Mouse (Mus musculus) c-Kit-positive CD71-positive TER-119-positive erythroid progenitor cells, embryonic 14.5 days (primary cell): ENCODE measurements at regions not wholly inside any gene's neighbourhood (a gene's known extent, or its start where the extent isn't known, plus 50 kb on each side); places are given as distances from the start of the nearest gene placed in this dataset.

Source experiments
- DNase-seq: peaks from one replicate; pipeline ENCODE4 v3.0.0-alpha.2; 2013; ENCODE audit warnings: low spot score

DNA sequence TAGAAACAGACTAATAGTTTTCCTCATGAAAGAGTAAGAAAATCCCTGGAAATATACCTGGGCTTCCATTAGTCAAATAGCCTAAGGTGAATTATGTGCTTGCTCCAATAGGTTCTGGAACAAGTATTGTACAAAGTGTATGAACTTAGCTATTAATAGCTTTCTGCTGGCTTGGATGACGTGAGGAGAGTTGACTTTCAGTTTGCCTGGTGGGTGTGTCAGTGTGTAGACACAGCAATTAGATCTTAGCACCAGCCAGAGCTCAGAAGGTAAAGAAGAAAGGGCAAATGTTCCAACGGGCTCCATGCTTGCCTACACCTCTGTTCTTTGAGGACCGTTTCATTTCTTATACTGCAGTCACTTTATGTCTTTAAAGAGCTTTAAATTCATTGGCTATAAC, 654.8 kb upstream of the Mef2c start:
- DNase-seq = no peak

DNA sequence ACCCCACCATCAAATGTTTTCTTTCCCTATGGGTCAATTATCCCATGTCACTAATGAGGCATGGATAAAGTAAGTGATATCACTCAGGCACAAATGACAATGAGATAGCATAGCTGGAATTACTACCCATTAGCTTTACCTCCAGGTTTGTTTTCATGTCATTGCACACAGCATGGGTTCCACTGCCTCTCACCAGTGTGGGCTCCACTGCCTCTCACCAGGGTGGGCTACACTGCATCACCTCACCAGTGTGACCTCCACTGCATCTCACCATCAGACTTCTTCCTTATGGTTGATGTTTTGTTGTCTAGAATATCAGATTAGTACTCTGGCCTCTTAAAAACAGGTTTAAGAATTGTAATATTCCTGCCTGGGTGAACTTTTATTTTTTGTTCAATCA, 634.0 kb upstream of the Mef2c start:
- DNase-seq = no peak

DNA sequence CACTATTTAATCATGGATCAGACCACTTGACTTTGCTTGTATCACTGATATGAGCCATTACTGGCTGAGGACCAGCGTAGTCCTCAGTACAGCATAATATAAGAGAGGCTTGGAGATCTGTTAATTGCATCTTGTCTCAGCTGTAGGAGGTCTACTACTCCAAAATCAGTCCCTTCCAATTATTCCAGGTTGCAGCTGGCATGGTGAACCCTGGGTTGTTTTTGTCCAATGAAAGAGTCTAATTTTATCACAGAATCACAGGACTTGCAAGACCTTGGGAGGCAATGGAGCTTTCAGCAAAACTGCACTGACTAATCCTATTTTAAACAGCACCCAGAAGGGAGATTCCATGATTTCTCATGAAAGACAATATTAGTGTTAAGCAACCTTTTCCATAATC, 629.7 kb upstream of the Mef2c start:
- DNase-seq = no peak

GRCm38 (mm10) chr13:82883368-82883767, 620.5 kb upstream of the Mef2c start:
- DNase-seq = no peak

- no peak for DNase-seq
These were observed 615.1 kb upstream of the Mef2c start for GRCm38 (mm10) chr13:82888755-82889154.

DNA sequence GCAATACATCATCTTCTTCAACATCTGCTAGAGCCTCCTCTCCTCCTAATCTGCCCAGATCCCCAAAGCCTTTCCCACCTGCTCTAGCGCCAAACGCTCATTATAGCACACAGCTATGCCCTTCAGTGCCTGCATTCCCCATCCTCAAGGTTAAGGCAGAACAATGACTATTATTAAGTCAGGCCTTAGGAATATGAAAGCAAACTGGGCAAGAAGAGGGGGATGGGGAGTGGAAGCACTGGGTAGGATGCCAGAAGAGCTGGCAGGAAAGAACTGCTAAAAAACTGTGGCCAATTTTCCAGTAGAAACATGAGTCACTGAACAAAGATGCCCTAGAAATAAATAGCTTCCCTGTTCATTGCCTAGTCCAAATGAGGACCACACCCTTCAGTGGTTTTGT, 611.1 kb upstream of the Mef2c start:
- DNase-seq = no peak

- no peak for DNase-seq
These were observed 604.1 kb upstream of the Mef2c start for GRCm38 (mm10) chr13:82899686-82900085.

GRCm38 (mm10) chr13:82902160-82902559, 601.7 kb upstream of the Mef2c start:
- no peak for DNase-seq

DNA sequence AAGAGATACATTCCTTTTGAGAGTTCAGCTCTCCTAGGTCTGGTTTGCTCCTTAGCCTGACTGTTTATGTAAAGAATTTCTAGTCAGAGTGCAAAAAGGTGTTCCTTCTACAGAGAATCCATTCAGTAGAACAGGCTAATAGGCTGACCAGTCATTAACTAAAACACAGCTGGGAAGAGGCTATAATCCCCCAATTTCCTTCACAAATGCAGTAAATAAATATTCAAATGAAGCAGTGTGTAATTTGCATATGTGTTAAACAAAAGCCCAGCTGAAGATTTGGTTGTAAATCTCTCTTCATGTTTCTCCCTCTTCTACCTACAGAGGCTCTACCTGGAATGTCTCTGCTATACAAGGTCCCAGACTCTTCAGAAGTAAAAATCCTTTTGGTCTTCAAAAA, 600.2 kb upstream of the Mef2c start:
- no peak for DNase-seq

GRCm38 (mm10) chr13:82907689-82908088, 596.1 kb upstream of the Mef2c start:
- DNase-seq = no peak

GRCm38 (mm10) chr13:82909151-82909550, 594.7 kb upstream of the Mef2c start:
- no peak for DNase-seq

- DNase-seq = no peak
These were observed 591.0 kb upstream of the Mef2c start for GRCm38 (mm10) chr13:82912859-82913258.

- no peak for DNase-seq
These were observed 588.6 kb upstream of the Mef2c start for GRCm38 (mm10) chr13:82915194-82915593.

- no peak for DNase-seq
These were observed 573.8 kb upstream of the Mef2c start for GRCm38 (mm10) chr13:82930010-82930409.

DNA sequence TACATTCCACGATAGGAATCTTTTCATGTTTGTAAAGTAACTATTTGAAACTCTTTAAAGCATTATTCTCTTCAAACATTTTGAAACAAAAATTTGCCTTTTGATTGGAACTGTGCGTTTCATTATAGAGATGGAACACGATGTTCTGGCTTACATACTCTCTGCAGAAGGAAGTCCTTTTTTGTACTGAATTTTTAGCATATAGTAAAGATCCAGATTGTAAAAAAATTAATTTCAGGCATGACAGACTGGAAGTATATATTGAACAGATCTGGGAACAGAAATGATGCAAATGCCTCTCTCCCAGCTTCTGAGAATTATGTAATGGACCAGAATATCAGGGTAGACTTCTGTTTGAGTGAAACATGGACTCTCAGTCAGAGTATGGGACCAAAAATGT, 566.0 kb upstream of the Mef2c start:
- no peak for DNase-seq

DNA sequence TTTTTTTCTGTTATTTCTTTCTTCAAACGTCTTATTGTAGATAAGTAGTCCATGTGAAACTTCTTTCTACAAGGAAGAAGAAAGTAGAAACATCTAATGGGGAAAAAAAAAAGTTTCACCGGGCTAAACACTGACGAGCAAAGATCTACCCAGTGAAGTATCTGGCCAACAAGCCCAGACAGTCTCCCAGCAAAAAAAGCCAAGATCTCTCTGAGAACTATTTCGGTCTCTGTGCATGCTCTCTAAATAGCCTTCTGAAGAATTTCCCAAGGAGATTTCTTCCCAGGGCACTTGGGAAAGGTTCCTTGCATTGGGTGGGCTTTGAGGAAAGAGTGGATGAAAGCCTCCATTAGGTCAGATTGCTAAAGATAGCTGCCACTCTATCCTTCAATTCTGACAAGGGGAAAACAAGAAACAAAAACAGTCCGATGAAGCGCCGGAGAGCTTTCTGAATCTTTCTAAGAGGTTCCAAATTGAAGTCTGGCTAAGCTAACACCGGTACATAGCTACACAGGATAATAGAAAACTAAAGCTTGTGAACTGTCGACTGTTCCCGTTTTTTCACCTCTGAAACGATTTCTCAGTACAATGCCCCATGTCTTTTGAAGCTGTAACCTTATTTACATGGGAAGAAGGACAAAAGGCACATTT, 561.0 kb upstream of the Mef2c start:
- DNase-seq = no peak

DNA sequence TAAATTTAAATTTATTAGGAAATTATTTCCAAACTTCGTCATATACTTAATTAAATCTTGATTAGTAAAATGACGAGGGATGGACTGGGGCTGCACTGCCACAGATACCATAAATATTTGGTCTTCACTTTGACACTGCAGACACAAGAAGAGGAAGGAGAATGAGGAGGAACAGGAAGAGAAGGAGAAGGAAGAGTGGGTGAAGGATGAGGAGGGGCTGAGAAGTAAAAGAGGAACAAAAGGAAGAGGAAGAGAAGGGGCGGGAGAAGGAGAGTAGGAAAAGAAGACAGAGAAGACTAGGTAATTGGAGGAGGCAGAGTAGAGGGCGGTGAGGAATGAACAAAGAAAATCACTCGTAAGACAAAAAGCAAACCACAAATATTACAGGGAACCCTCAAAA, 556.9 kb upstream of the Mef2c start:
- no peak for DNase-seq

DNA sequence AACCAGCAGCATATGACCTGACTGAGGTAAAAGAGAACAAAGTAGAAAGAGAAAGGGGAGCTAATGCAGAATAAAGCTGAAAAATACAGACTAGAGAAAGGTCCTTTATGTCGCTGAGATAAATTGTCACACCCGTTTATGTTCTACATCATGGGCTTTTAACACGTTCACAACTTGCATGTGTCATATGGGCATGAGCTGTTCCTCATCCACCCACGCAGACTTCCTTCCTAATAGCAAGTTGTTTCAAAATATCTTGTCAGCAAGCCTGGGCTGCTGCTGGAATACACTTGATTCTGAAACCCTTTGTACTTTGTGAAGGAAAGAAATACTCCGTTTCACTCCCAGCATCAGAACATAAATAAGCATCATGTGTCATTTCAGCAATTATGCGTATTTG, 554.3 kb upstream of the Mef2c start:
- DNase-seq = peak; percentile 1

DNA sequence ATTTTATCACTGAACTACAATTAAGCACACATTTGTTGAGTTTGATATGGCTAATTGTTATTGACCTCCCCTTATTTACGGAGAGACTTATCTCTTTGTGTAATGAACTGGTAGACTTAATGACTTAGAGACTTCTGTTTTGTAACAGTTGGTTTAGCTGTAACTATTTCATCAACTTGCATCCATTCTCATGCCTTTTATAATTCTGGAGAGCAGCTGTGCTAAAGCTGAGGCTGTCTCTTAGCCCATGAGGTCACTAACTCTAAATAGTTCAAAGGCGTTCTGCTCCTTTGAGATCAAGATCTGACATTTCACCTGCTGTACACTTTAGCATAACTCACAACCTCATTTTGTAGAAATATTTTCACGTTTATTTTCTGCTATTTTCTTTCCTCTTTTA, 541.5 kb upstream of the Mef2c start:
- no peak for DNase-seq

- DNase-seq = no peak
These were observed 532.1 kb upstream of the Mef2c start for GRCm38 (mm10) chr13:82971722-82972121.

- DNase-seq = no peak
These were observed 529.5 kb upstream of the Mef2c start for GRCm38 (mm10) chr13:82974210-82974811.

DNA sequence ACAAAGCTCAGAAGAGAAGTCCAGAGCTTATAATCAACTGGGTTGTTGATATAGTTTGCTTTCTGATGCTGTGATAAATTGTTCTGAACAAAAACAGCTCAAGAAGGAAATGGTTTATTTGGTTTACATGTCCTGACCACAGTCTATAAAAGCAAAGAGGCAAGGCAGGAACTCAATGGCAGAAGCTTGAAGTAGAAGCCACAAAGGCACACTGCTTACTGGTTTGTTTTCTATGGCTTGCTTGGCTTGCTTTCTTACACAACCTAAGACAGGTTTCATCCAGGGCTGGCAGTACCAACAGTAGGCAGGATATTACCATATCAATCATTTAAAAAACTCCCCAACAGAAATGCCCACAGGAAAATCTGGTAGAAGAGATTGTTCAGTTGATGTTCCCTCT, 502.7 kb upstream of the Mef2c start:
- no peak for DNase-seq

DNA sequence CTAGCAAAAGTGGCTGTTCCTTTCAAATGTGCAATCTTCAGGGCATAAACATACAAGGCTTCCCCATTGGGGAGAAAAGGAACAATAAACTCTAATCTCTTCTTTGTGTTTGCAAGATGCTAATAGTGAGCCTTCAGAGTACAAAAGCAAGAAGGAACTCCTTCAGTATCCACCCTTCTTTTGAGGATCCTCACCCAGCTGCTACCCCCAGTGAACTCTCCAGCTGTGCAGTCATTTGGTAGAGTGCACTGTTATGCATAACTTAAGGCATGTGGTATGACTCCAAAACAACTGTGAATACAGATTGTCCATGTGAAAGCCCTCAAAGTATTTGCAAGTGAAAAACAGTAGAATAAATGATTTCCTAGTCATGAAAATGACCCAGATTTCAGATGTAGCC, 487.1 kb upstream of the Mef2c start:
- no peak for DNase-seq

DNA sequence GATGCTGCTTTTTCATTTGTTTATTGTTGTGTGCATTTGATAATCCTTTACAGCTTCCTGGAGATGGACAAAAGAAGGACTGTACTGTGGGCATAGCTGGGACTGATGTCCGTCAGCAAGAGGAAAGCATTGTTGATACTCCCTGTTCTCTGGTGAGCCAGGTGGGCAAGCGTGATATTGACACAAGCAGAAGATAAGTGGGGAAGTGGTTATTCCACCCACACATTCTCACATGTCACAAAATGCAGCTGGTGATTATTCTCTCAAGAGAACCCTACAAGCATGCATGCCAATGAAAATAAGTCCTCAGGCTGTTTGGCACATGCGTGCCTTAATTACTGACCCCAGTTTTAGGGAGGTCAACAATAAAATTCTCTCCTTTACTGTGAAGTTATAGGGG, 483.0 kb upstream of the Mef2c start:
- no peak for DNase-seq
